Mouse (Mus musculus): ENCODE data around the gene Pgd. TPM values are rescaled to one million over a fixed set of nuclear protein-coding genes. Genes with fewer than 3 reads are reported as not detected.
"Not testable (repeated sequence)": the region's sequence is repeated elsewhere in the genome, so short reads cannot be mapped to it uniquely, and the experiment has no call there.

Gene Pgd
- total RNA-seq, 1 experiment from 2014 or later = 56.8 TPM

GRCm38 (mm10) chr4:149136982-149137770 is 29.4 kb downstream of the Pgd start, which contains the start of gene Cenps:
Gene Cenps (minus strand): TSS chr4:149137629.
- ATAC-seq (replicated peaks; ENCODE audit: low read depth, poor library complexity, severe bottlenecking) = peak; percentile 94

- no peak for ATAC-seq (replicated peaks; ENCODE audit: low read depth, poor library complexity, severe bottlenecking)
Measured at GRCm38 (mm10) chr4:149136116-149136850, 30.3 kb downstream of the Pgd start.

- ATAC-seq (replicated peaks; ENCODE audit: low read depth, poor library complexity, severe bottlenecking) = no peak
Measured at GRCm38 (mm10) chr4:149133395-149133794, 33.2 kb downstream of the Pgd start.

- ATAC-seq (replicated peaks; ENCODE audit: low read depth, poor library complexity, severe bottlenecking) = no peak
Measured at GRCm38 (mm10) chr4:149131789-149132565, 34.6 kb downstream of the Pgd start.

GRCm38 (mm10) chr4:149131021-149131752 is 35.4 kb downstream of the Pgd start:
- no peak for ATAC-seq (replicated peaks; ENCODE audit: low read depth, poor library complexity, severe bottlenecking)

- no peak for ATAC-seq (replicated peaks; ENCODE audit: low read depth, poor library complexity, severe bottlenecking)
Measured at GRCm38 (mm10) chr4:149128467-149128866, 38.1 kb downstream of the Pgd start.

GRCm38 (mm10) chr4:149126663-149127062 is 39.9 kb downstream of the Pgd start, which contains the start of gene Cort:
Gene Cort (minus strand): TSS chr4:149126763.
- no peak for ATAC-seq (replicated peaks; ENCODE audit: low read depth, poor library complexity, severe bottlenecking)

- no peak for ATAC-seq (replicated peaks; ENCODE audit: low read depth, poor library complexity, severe bottlenecking)
Measured at GRCm38 (mm10) chr4:149126115-149126509, 40.5 kb downstream of the Pgd start.

GRCm38 (mm10) chr4:149125341-149126114 is 41.0 kb downstream of the Pgd start:
- peak; percentile 64 for ATAC-seq (replicated peaks; ENCODE audit: low read depth, poor library complexity, severe bottlenecking)

- no peak for ATAC-seq (replicated peaks; ENCODE audit: low read depth, poor library complexity, severe bottlenecking)
Measured at GRCm38 (mm10) chr4:149123432-149123831, 43.1 kb downstream of the Pgd start.

GRCm38 (mm10) chr4:149119978-149120562 is 46.5 kb downstream of the Pgd start:
- ATAC-seq (replicated peaks; ENCODE audit: low read depth, poor library complexity, severe bottlenecking) = peak; percentile 77

GRCm38 (mm10) chr4:149103875-149104561 is 62.6 kb downstream of the Pgd start, which contains the start of gene Dffa:
Gene Dffa (plus strand): TSS chr4:149104146.
- peak; percentile 93 for ATAC-seq (replicated peaks; ENCODE audit: low read depth, poor library complexity, severe bottlenecking)

- no peak for ATAC-seq (replicated peaks; ENCODE audit: low read depth, poor library complexity, severe bottlenecking)
Measured at GRCm38 (mm10) chr4:149101456-149101855, 65.1 kb downstream of the Pgd start.

- ATAC-seq (replicated peaks; ENCODE audit: low read depth, poor library complexity, severe bottlenecking) = not testable (repeated sequence)
Measured at GRCm38 (mm10) chr4:149100449-149100848, 66.1 kb downstream of the Pgd start.

Measured in common myeloid progenitor, adult 5-6 weeks (primary cell).